Mouse (Mus musculus) ovary, postnatal 10 days (tissue): Measurements from ENCODE around the gene Mid2.
"Not testable (repeated sequence)": the region's sequence is repeated elsewhere in the genome, so short reads cannot be mapped to it uniquely, and the experiment has no call there.

Experiments used
- DNase-seq: peaks from one replicate; pipeline ENCODE4 v3.0.0; 2022; ENCODE audit warnings: low spot score

Mid2 gene

GRCm38 (mm10) chrX:140664479-140665241 lies at the start of gene Mid2:
TSS of gene Mid2 (plus strand) at chrX:140664599.
- peak; percentile 11 for DNase-seq

GRCm38 (mm10) chrX:140624875-140625594 lies 39.4 kb upstream of the Mid2 start:
- DNase-seq, result no peak

- no peak for DNase-seq
These were observed 26.4 kb upstream of the Mid2 start for GRCm38 (mm10) chrX:140638028-140638427.

- DNase-seq, result no peak
These were observed 24.8 kb upstream of the Mid2 start for GRCm38 (mm10) chrX:140639592-140639991.

- no peak for DNase-seq
These were observed 3.7 kb upstream of the Mid2 start for GRCm38 (mm10) chrX:140660731-140661130.

GRCm38 (mm10) chrX:140663516-140663915 lies 883 bp upstream of the Mid2 start:
- no peak for DNase-seq

GRCm38 (mm10) chrX:140665242-140665810 lies 927 bp downstream of the Mid2 start:
- peak; percentile 16 for DNase-seq

GRCm38 (mm10) chrX:140675444-140675843 lies 11.0 kb downstream of the Mid2 start:
- no peak for DNase-seq

GRCm38 (mm10) chrX:140688335-140688734 lies 23.9 kb downstream of the Mid2 start:
- DNase-seq, result no peak

GRCm38 (mm10) chrX:140697872-140698463 lies 33.6 kb downstream of the Mid2 start:
- DNase-seq, result not testable (repeated sequence)

GRCm38 (mm10) chrX:140703224-140703623 lies 38.8 kb downstream of the Mid2 start:
- DNase-seq, result no peak

- DNase-seq, result no peak
These were observed 41.7 kb downstream of the Mid2 start for GRCm38 (mm10) chrX:140706077-140706476.

GRCm38 (mm10) chrX:140722400-140722799 lies 58.0 kb downstream of the Mid2 start:
- DNase-seq, result no peak

GRCm38 (mm10) chrX:140738986-140739385 lies 74.6 kb downstream of the Mid2 start:
- no peak for DNase-seq

- no peak for DNase-seq
These were observed 78.8 kb downstream of the Mid2 start for GRCm38 (mm10) chrX:140743213-140743612.

GRCm38 (mm10) chrX:140769794-140770193 lies 105.4 kb downstream of the Mid2 start:
- no peak for DNase-seq

- DNase-seq, result no peak
These were observed 140.9 kb downstream of the Mid2 start for GRCm38 (mm10) chrX:140805340-140805739.

- no peak for DNase-seq
These were observed 149.1 kb downstream of the Mid2 start, which contains the start of gene Tex13b for GRCm38 (mm10) chrX:140813312-140814006. TSS of gene Tex13b (minus strand) at chrX:140813433.
